Mouse (Mus musculus) effector memory CD4-positive, alpha-beta T cell, adult 5 months (primary cell): ENCODE measurements around the gene Stim1. TPM values are rescaled to one million over a fixed set of nuclear protein-coding genes. Genes with fewer than 3 reads are reported as not detected.

Experiments
- polyA plus RNA-seq: library from polyadenylated mRNA; unstranded; fragments of 100-300 nt; shearing (Covaris generic); gene quantifications from one replicate; pipeline ENCODE4 v1.2.1, GENCODE M21; 2017

The Stim1 gene
- 165 TPM for polyA plus RNA-seq

DNA sequence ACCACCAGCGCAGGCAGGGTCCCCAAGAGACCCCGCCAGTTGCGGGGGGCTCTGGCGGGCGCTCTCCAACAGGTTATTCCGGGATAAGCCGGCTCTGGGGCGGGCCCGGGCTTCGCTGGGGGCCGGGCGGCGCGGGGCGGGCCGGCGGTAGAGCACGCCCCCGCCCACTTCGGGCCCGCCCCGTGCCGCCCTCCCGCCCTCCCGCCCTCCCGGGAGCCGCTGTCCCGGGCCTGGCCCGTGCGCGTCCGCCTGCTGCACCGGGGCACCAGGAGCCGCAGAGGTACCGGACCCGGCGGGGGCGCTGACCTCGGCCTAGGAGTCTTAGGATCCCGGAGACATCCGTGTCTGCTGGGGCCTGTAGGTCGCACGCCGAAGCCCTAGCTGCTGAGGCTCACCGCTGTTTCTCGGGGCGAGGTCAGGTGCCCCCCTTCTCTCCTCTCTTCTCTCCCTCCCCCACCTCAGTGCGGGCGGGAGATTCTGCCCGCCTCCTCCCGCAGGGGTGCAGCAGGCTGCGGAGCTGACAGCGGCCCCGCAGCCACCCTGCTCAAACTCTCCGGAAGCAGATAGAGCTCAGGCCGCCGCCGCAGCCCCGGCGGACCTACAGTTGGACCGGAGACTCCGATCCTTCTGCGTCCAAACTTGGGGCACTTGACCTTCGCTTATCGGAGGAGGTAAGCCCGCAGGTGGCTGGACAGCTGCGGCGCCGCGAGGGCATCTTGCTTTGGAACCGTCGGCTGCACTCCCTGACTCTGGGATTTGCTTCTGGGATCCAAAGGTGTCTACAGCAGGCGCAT, at the start of gene Stim1:
Stim1 (plus strand) TSS at position 206 of the 794 bp plus-strand sequence.

DNA sequence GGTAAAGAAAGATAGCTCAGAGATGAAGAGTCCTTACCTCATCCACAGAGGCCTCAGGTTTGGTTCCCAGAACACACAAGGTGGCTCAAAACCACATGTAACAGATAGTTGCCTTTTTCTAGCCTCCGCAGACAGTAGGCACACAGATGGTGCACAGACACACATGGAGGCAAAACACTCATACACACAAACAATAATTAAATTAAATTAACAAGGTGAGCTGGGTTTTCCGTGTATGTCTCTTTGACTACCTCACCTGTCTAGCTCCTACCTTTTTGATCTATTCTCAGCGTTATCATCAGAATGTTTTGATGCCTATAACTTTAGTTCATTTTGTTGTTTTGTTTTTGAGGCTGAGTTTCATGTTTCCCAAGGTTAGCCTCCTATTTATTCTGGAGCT, 11.7 kb upstream of the Stim1 start, which contains the start of gene Rhog:
Rhog (minus strand) TSS at position 101 of the 400 bp plus-strand sequence.

DNA sequence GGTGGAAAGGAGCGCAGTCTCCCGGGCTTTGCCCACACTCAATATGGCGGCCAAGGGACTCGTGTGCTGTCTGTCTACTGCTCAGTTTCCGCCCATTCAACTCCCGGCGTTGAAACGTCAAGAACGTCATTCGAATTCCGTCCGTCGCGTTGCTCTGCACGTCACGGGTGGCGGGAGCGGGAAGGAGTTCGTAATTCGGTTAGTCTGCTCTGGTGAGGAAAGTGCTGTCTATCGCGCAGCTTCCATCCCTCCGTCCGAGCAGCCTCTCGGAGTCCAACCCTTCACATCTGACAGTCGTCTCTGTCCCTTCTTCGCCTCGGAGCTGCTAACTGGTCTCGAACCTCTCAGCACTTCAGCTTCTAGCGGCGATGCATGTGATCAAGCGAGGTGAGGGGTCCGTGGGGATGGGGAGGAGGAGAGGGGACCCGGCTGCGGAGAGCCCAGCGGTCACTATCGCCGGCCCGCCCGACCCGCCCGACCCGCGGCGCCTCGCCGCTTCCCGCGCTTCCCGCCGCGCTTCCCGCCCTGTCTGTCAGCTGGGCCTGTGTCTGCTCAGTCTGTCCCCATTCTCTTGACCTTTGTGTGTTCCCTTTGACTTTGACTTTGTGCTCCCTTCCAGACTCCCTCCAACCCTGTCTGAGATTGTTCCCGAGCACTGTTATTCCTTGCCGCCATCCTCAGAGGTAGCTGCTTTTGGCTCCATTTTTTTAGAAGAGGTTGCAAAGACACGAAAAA, 174.2 kb downstream of the Stim1 start, which contains the start of gene Rrm1:
Rrm1 (plus strand) TSS at position 39 of the 735 bp plus-strand sequence.

DNA sequence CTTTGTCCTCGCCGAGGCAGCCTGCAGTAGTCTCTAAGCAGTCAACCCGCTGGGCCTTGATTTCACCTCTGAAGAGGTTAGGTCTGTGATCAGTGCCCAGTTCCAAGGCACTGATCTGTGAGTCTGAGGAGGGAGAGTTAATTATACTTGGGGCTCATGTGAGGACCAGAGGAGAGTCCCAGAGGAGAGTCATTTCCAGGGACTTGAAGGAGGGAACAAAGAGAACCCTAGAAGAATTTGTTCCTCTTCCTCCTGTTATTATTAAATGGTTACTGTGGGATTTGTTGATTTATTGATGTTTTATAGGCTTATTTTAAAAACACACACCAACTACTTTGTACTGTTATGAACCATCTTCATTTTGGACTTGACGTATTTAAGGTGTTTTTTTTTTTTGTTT, 214.0 kb downstream of the Stim1 start, which contains the start of gene Olfr543:
Olfr543 (minus strand) TSS at position 101 of the 400 bp plus-strand sequence.

Other genes starting within 250 kb of the Stim1 start
- gene Il18bp, start 249.1 kb upstream of the Stim1 start, polyA plus RNA-seq, result 3.2 TPM
- 20.0 TPM for gene Rnf121, start 202.3 kb upstream of the Stim1 start, polyA plus RNA-seq
- gene Xndc1, start 202.3 kb upstream of the Stim1 start, polyA plus RNA-seq, result 27.8 TPM
- 0.20 TPM for gene Xntrpc, start 202.1 kb upstream of the Stim1 start, polyA plus RNA-seq
- gene Trpc2, start 184.7 kb upstream of the Stim1 start, polyA plus RNA-seq, result not detected
- gene Art1, start 166.1 kb upstream of the Stim1 start, polyA plus RNA-seq, result not detected
- 0.25 TPM for gene Art5, start 158.3 kb upstream of the Stim1 start, polyA plus RNA-seq
- gene Chrna10, start 151.0 kb upstream of the Stim1 start, polyA plus RNA-seq, result not detected
- gene Nup98, start 57.6 kb upstream of the Stim1 start, polyA plus RNA-seq, result 187 TPM
- gene Pgap2, start 57.6 kb upstream of the Stim1 start, polyA plus RNA-seq, result 37.9 TPM
- 608 TPM for gene Rhog, start 11.8 kb upstream of the Stim1 start, polyA plus RNA-seq
- gene Rrm1, start 173.9 kb downstream of the Stim1 start, polyA plus RNA-seq, result 50.3 TPM
- not detected for gene Olfr543, start 213.9 kb downstream of the Stim1 start, polyA plus RNA-seq
- gene Olfr544, start 220.5 kb downstream of the Stim1 start, polyA plus RNA-seq, result 0.15 TPM
- gene Olfr545, start 231.8 kb downstream of the Stim1 start, polyA plus RNA-seq, result not detected